Mouse (Mus musculus): ENCODE results near the gene Icosl. TPM values are rescaled to one million over a fixed set of nuclear protein-coding genes. Genes with fewer than 3 reads are reported as not detected.

The Icosl gene
- total and polyA plus RNA-seq, 3 experiments: not detected

DNA sequence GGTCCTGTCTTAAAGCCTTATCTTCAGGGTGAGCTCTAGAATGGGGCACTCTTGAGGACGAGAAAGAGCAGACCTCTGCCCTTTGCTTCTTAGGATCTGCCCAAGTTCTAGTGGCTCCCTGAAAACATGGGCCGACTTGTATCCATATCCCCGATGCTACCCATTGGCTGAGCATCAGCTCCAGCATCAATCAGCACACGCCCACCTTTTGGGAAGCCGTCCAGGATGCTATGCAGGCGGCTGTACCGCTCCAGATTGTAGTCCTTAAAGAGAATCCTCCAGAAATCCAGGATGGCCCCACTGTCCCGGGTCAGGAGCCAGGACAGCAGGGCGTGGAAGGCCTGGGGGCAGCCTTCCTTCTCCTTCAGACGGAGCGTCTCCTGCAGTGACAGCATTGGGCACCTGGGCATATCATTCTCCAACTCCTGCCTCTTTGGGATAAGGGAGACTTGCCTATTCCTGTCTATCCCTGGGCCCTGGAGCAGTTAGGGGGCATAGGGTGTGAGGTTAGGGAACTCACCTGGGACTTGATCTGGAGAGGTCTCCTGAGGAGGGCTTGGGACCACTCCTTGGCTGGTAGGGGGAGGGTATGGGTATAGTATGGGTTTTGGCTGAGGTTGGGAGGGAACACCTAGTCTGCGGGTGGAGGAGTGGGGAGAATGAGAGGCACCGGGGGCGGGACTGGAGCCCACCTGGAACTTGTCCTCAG is 26.3 kb upstream of the Icosl start:
- Histone ChIP-seq H3K36me3 (ENCODE audit: control insufficient read depth in 1 of 2, insufficient read depth in 2 of 2, low read length in 2 of 2) (no peaks in the 10 kb centered on the region), H3K4me1 (ENCODE audit: control insufficient read depth in 1 of 2, insufficient read depth in 2 of 2, low read length in 2 of 2) (no peaks in the 10 kb centered on the region), H3K27ac (ENCODE audit: control insufficient read depth, low read depth, low read length) (no peak overlapping the region), H3K9me3 (replicated peaks; ENCODE audit: insufficient read depth, low read length) (no peaks in the 10 kb centered on the region), H3K27me3 (ENCODE audit: control insufficient read depth in 1 of 2, insufficient read depth in 2 of 2, low read length in 2 of 2) (peaks cover 0 to 5% of the 10 kb centered on the region in 2 experiments), H3K9ac (ENCODE audit: control insufficient read depth, low read depth, low read length, poor library complexity, severe bottlenecking) (no peak overlapping the region), H3K4me3 (ENCODE audit: control insufficient read depth in 1 of 2, insufficient read depth in 1 of 2, low read depth in 2 of 2, low read length in 2 of 2) (no peak overlapping the region), H3K79me2 (ENCODE audit: control insufficient read depth, insufficient read depth, low read length, poor library complexity) (no peaks in the 10 kb centered on the region)
- DNase-seq (ENCODE audit: low read depth, low spot score): no peak
- TF ChIP-seq KAT2A (conservative IDR thresholded peaks at IDR 0.05; ENCODE audit: low read depth, low read length) (no peak), MEF2A (IDR thresholded peaks at IDR 0.05; ENCODE audit: extremely low read depth, insufficient replicate concordance, low read depth, low read length, poor library complexity, severe bottlenecking) (no peak), ZKSCAN1 (IDR thresholded peaks at IDR 0.05; ENCODE audit: low read depth, low read length) (no peak), POLR2AphosphoS2 (IDR thresholded peaks at IDR 0.05; ENCODE audit: low read length) (no peak), USF2 (IDR thresholded peaks at IDR 0.05; ENCODE audit: borderline replicate concordance in 1 of 2, insufficient read depth in 1 of 2, low read depth in 1 of 2, low read length in 2 of 2) (no peak), CHD1 (IDR thresholded peaks at IDR 0.05; ENCODE audit: low read depth, low read length) (no peak), ZNF384 (IDR thresholded peaks at IDR 0.05; ENCODE audit: low read depth, low read length) (no peak), HCFC1 (IDR thresholded peaks at IDR 0.05; ENCODE audit: low read depth, low read length) (no peak), ETS1 (IDR thresholded peaks at IDR 0.05; ENCODE audit: low read depth, low read length) (no peak), BHLHE40 (IDR thresholded peaks at IDR 0.05; ENCODE audit: borderline replicate concordance, low read depth, low read length) (no peak)

GRCm38 (mm10) chr10:78043406-78043836 is 25.7 kb upstream of the Icosl start, which contains the start of gene Aire:
Aire (minus strand) TSS chr10:78043610.
- DNase-seq (ENCODE audit: low read depth, low spot score): peak; percentile 48
- peaks cover 0 to 5% of the 10 kb centered on the region in 2 experiments for H3K27me3 ChIP-seq (ENCODE audit: control insufficient read depth in 1 of 2, insufficient read depth in 2 of 2, low read length in 2 of 2)
- TF ChIP-seq JUND (IDR thresholded peaks at IDR 0.05; ENCODE audit: low read depth, low read length) (no peak), ZMIZ1 (IDR thresholded peaks at IDR 0.05; ENCODE audit: low read depth, low read length) (no peak), TAL1 (IDR thresholded peaks at IDR 0.05; ENCODE audit: low read length) (no peak), MYC (IDR thresholded peaks at IDR 0.05; ENCODE audit: low read depth, low read length) (no peak), USF1 (IDR thresholded peaks at IDR 0.05; ENCODE audit: low read depth, low read length) (no peak), RAD21 (IDR thresholded peaks at IDR 0.05; ENCODE audit: low read depth, low read length) (peak; percentile 27), SMC3 (IDR thresholded peaks at IDR 0.05; ENCODE audit: low read depth, low read length) (peak; percentile 65), HCFC1 (IDR thresholded peaks at IDR 0.05; ENCODE audit: low read depth, low read length) (no peak), CHD2 (IDR thresholded peaks at IDR 0.05; ENCODE audit: low read length) (no peak), NELFE (IDR thresholded peaks at IDR 0.05; ENCODE audit: low read depth, low read length) (no peak), POLR2AphosphoS5 (IDR thresholded peaks at IDR 0.05; ENCODE audit: borderline replicate concordance, low read depth, low read length) (no peak), MYB (IDR thresholded peaks at IDR 0.05; ENCODE audit: low read depth, low read length) (no peak), CTCF (IDR thresholded peaks at IDR 0.05 in 2 of 3, conservative IDR thresholded peaks at IDR 0.05 in 1 of 3; ENCODE audit: control insufficient read depth in 1 of 3, insufficient read depth in 1 of 3, low read depth in 2 of 3, low read length in 3 of 3, poor library complexity in 1 of 3, severe bottlenecking in 1 of 3) (peak; percentile 71 to 89 (median 72)), GABPA (IDR thresholded peaks at IDR 0.05; ENCODE audit: low read depth, low read length) (no peak), CHD1 (IDR thresholded peaks at IDR 0.05; ENCODE audit: low read depth, low read length) (no peak), NRF1 (IDR thresholded peaks at IDR 0.05; ENCODE audit: insufficient read depth, low read depth, low read length, poor library complexity, severe bottlenecking) (no peak), USF2 (IDR thresholded peaks at IDR 0.05; ENCODE audit: borderline replicate concordance in 1 of 2, insufficient read depth in 1 of 2, low read depth in 1 of 2, low read length in 2 of 2) (no peak), ELF1 (IDR thresholded peaks at IDR 0.05; ENCODE audit: low read depth, low read length) (no peak), KAT2A (conservative IDR thresholded peaks at IDR 0.05; ENCODE audit: low read depth, low read length) (no peak), ZC3H11A (IDR thresholded peaks at IDR 0.05; ENCODE audit: low read depth, low read length) (peak; percentile 18; the same call in 1 of the 2 replicates), TCF12 (IDR thresholded peaks at IDR 0.05; ENCODE audit: low read depth, low read length) (0 out of 2 replicates have a peak, but pooled peaks have one; percentile 6), SIN3A (IDR thresholded peaks at IDR 0.05; ENCODE audit: low read length) (no peak)
- H3K36me3 ChIP-seq (ENCODE audit: control insufficient read depth in 1 of 2, insufficient read depth in 2 of 2, low read length in 2 of 2): no peaks in the 10 kb centered on the region
- H3K79me2 ChIP-seq (ENCODE audit: control insufficient read depth, insufficient read depth, low read length, poor library complexity): no peaks in the 10 kb centered on the region
- no peak within 1 kb of the TSS for H3K4me3 ChIP-seq (ENCODE audit: control insufficient read depth in 1 of 2, insufficient read depth in 1 of 2, low read depth in 2 of 2, low read length in 2 of 2)
- H3K4me1 ChIP-seq (ENCODE audit: control insufficient read depth in 1 of 2, insufficient read depth in 2 of 2, low read length in 2 of 2): no peaks in the 10 kb centered on the region
- H3K9ac ChIP-seq (ENCODE audit: control insufficient read depth, low read depth, low read length, poor library complexity, severe bottlenecking): no peak within 1 kb of the TSS
- H3K27ac ChIP-seq (ENCODE audit: control insufficient read depth, low read depth, low read length): no peak within 1 kb of the TSS
- H3K9me3 ChIP-seq (replicated peaks; ENCODE audit: insufficient read depth, low read length): no peaks in the 10 kb centered on the region

Data from MEL (cell line).